In genomic region chr14:9087103-9087502, GRCm38 (mm10) we compare ENCODE assay signal across 23 mouse cellular contexts.
DNase-seq lines count a peak whose midpoint lies in the region; ATAC-seq lines count a peak whose summit lies in the region.
"Had no signal": no experiment of that assay in that cellular context is flagged by ENCODE, and none has a peak within 500 bp of the region (broad histone marks: within the 10 kb centered on the region; RNA-seq: fewer than 3 reads in every experiment).

No protein-coding gene starts in this region.

- H3K4me2 ChIP-seq in embryonic facial prominence, embryonic 11.5 days (ENCODE audit: low read depth, low read length), result no peak overlapping the region
- no peak overlapping the region for H3K4me2 ChIP-seq in embryonic facial prominence, embryonic 14.5 days (ENCODE audit: low read depth, low read length)
- H3K4me2 ChIP-seq: embryonic facial prominence, embryonic 15.5 days; forebrain, embryonic 13.5 days; forebrain, embryonic 15.5 days had no signal

- H3K9me3 ChIP-seq in embryonic facial prominence, embryonic 11.5 days (replicated peaks; ENCODE audit: control insufficient read depth, low read length), result no peaks in the 10 kb centered on the region
- no peaks in the 10 kb centered on the region for H3K9me3 ChIP-seq in embryonic facial prominence, embryonic 14.5 days (ENCODE audit: control insufficient read depth, low read length)
- H3K9me3 ChIP-seq: embryonic facial prominence, embryonic 15.5 days; forebrain, embryonic 13.5 days; forebrain, embryonic 15.5 days had no signal

- H3K4me1 ChIP-seq in embryonic facial prominence, embryonic 11.5 days (ENCODE audit: control insufficient read depth, insufficient read depth, low read length), result no peaks in the 10 kb centered on the region
- H3K4me1 ChIP-seq in embryonic facial prominence, embryonic 14.5 days (ENCODE audit: control insufficient read depth, insufficient read depth, low read length), result 0 out of 2 replicates have a peak, but pooled peaks cover 4% of the 10 kb centered on the region
- H3K4me1 ChIP-seq: embryonic facial prominence, embryonic 15.5 days; forebrain, embryonic 15.5 days had no signal

- no peak overlapping the region for H3K9ac ChIP-seq in embryonic facial prominence, embryonic 11.5 days (replicated peaks; ENCODE audit: low read length)
- H3K9ac ChIP-seq in embryonic facial prominence, embryonic 14.5 days (ENCODE audit: low read depth, low read length), result no peak overlapping the region
- H3K9ac ChIP-seq: embryonic facial prominence, embryonic 15.5 days; forebrain, embryonic 13.5 days; forebrain, embryonic 15.5 days; forebrain, postnatal 0 days had no signal

- no peaks in the 10 kb centered on the region for H3K27me3 ChIP-seq in embryonic facial prominence, embryonic 11.5 days (ENCODE audit: control insufficient read depth, insufficient read depth, low read length)
- H3K27me3 ChIP-seq in embryonic facial prominence, embryonic 14.5 days (replicated peaks; ENCODE audit: control insufficient read depth, insufficient read depth, low read length), result no peaks in the 10 kb centered on the region
- H3K27me3 ChIP-seq: embryonic facial prominence, embryonic 15.5 days; forebrain, embryonic 13.5 days; forebrain, embryonic 15.5 days; Patski had no signal

- H3K4me3 ChIP-seq in embryonic facial prominence, embryonic 11.5 days (ENCODE audit: low read depth, low read length), result no peak overlapping the region
- no peak overlapping the region for H3K4me3 ChIP-seq in embryonic facial prominence, embryonic 14.5 days (ENCODE audit: low read depth, low read length)
- H3K4me3 ChIP-seq: embryonic facial prominence, embryonic 15.5 days; forebrain, embryonic 13.5 days; forebrain, embryonic 15.5 days had no signal

- no peak overlapping the region for H3K27ac ChIP-seq in embryonic facial prominence, embryonic 11.5 days (replicated peaks; ENCODE audit: low read depth, low read length)
- H3K27ac ChIP-seq in embryonic facial prominence, embryonic 14.5 days (replicated peaks; ENCODE audit: low read depth, low read length), result no peak overlapping the region
- H3K27ac ChIP-seq: embryonic facial prominence, embryonic 15.5 days; forebrain, embryonic 13.5 days; forebrain, embryonic 15.5 days had no signal

- no peak for ATAC-seq in embryonic facial prominence, embryonic 11.5 days (replicated peaks; ENCODE audit: insufficient number of reproducible peaks, low FRiP score, low TSS enrichment, low read depth)
- ATAC-seq in embryonic facial prominence, embryonic 14.5 days (ENCODE audit: low read depth), result peak; percentile 70; the same call in 1 of the 2 replicates
- no peak for ATAC-seq in cerebellum, adult (ENCODE audit: insufficient number of reproducible peaks, low FRiP score, low TSS enrichment)
- ATAC-seq: activated CD4-positive, CD25-positive, alpha-beta regulatory T cell, adult 4 months; forebrain, embryonic 13.5 days; forebrain, embryonic 15.5 days; forebrain, postnatal 0 days; Patski had no signal

- DNase-seq in embryo, embryonic 11 days, result peak; percentile 7
- no peak for DNase-seq in embryo, embryonic 9.5 days (ENCODE audit: extremely low spot score)
- DNase-seq in embryonic facial prominence, embryonic 11.5 days (ENCODE audit: low spot score), result peak; percentile 68
- peak; percentile 67 for DNase-seq in embryonic facial prominence, embryonic 14.5 days (ENCODE audit: low spot score)
- peak; percentile 1 for DNase-seq in hindlimb bud, embryonic 11.5 days (ENCODE audit: extremely low spot score, low read depth, low spot score)
- no peak for DNase-seq in spleen, postnatal 4 days (ENCODE audit: low spot score in 2 of 2)
- no peak for DNase-seq in right cerebral cortex, adult 2 months (ENCODE audit: low spot score in 2 of 2)
- DNase-seq: adrenal gland, adult 8-10 months; adrenal gland, postnatal 14 days; adrenal gland, postnatal 36 days; cerebellum, adult 11 months; cerebellum, adult 18-20 months; cerebellum, adult 8-10 months; cerebellum, adult 9-11 months; cerebellum, postnatal 14 days; cerebellum, postnatal 36 days; forebrain, postnatal 0 days had no signal

- H3K36me3 ChIP-seq in embryonic facial prominence, embryonic 11.5 days (replicated peaks; ENCODE audit: control insufficient read depth, insufficient read depth, low read depth, low read length), result no peaks in the 10 kb centered on the region
- H3K36me3 ChIP-seq in embryonic facial prominence, embryonic 14.5 days (ENCODE audit: control insufficient read depth, insufficient read depth, low read length), result no peaks in the 10 kb centered on the region
- H3K36me3 ChIP-seq: embryonic facial prominence, embryonic 15.5 days; forebrain, embryonic 15.5 days had no signal

Comparison
In these comparisons a context has a peak if more than half of its experiments do, and no peak if none do; other contexts are left out.
1. DNase-seq: peak in embryo, embryonic 11 days (single experiment), embryonic facial prominence, embryonic 11.5 days (single experiment), embryonic facial prominence, embryonic 14.5 days (single experiment) and hindlimb bud, embryonic 11.5 days (single experiment); none in embryo, embryonic 9.5 days (single experiment), spleen, postnatal 4 days (0 of 2) and right cerebral cortex, adult 2 months (0 of 2).